Mouse (Mus musculus) brain, embryonic 14.5 days (tissue): ENCODE results near the gene Rtp2.

ENCODE experiments used
- CTCF ChIP-seq: fragments of 200-500 bp; IDR thresholded peaks from 2 replicates; pipeline ENCODE4 v1.5.1; 2012; ENCODE audit warnings: inconsistent platforms, mild to moderate bottlenecking, moderate library complexity, borderline replicate concordance; ENCODE audit not compliant: insufficient read depth, insufficient read length; ENCODE audit errors: extremely low read depth
- POLR2A ChIP-seq: fragments of 200-500 bp; IDR thresholded peaks from 2 replicates; pipeline ENCODE4 v1.6.1; 2012; ENCODE audit warnings: mild to moderate bottlenecking, inconsistent platforms, borderline replicate concordance; ENCODE audit not compliant: poor library complexity, insufficient read depth, insufficient read length, severe bottlenecking; ENCODE audit errors: extremely low read depth

GRCm38 (mm10) chr16:23962401-23962800 is 30.2 kb upstream of the Rtp2 start:
- TF ChIP-seq POLR2A (no peak), CTCF (no peak)
